1 mouse cellular context compared by ENCODE assay signal in the genomic region with DNA sequence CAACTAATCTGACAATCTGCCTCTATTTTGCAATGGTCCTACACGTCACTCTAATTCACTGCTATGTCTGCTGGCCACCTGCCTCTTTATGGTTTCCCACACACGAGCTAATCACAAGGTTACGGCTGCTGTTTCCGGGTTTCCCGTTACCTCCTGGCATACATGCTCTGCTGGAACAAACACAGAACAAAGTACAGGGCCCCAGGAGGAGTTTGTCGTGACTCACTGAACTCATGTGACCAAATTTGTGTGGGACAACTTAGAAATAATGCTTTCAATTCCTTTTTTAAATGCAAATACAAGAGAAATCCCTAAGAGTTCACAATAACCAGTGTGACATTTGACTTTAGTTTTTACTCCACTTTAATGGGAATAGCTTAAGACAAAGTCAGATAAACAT.
TF ChIP-seq lines count a peak whose summit lies in the region.

No protein-coding gene starts in this region.

TF ChIP-seq in CH12.LX, 34 proteins besides CTCF, POLR2A, EP300 and RAD21 (continued from another document):
- TF ChIP-seq NELFE (IDR thresholded peaks at IDR 0.05; ENCODE audit: low read depth, low read length) (no peak), MXI1 (IDR thresholded peaks at IDR 0.05; ENCODE audit: low read depth, low read length) (0 out of 2 replicates have a peak, but pooled peaks have one; percentile 48), JUN (IDR thresholded peaks at IDR 0.05; ENCODE audit: insufficient read depth, low read depth, low read length) (0 out of 2 replicates have a peak, but pooled peaks have one; percentile 10), TBP (conservative IDR thresholded peaks at IDR 0.05; ENCODE audit: low read depth, low read length) (no peak), MAFK (IDR thresholded peaks at IDR 0.05; ENCODE audit: insufficient replicate concordance, low read length) (no peak), RCOR1 (conservative IDR thresholded peaks at IDR 0.05; ENCODE audit: low read depth, low read length) (peak; percentile 63; the same call in 1 of the 2 replicates), JUND (conservative IDR thresholded peaks at IDR 0.05; ENCODE audit: low read depth, low read length) (peak; percentile 75; the same call in 1 of the 2 replicates), E2F4 (IDR thresholded peaks at IDR 0.05; ENCODE audit: insufficient replicate concordance, low read depth, low read length) (no peak), MAX (IDR thresholded peaks at IDR 0.05; ENCODE audit: low read length) (peak; percentile 48; the same call in 1 of the 2 replicates), TCF12 (IDR thresholded peaks at IDR 0.05; ENCODE audit: low read depth, low read length) (peak; percentile 70; the same call in 1 of the 2 replicates), SIN3A (IDR thresholded peaks at IDR 0.05; ENCODE audit: low read length) (0 out of 2 replicates have a peak, but pooled peaks have one; percentile 36), CHD2 (IDR thresholded peaks at IDR 0.05; ENCODE audit: low read length) (no peak; the same call in 1 of the 2 replicates), MEF2A (IDR thresholded peaks at IDR 0.05; ENCODE audit: borderline replicate concordance, low read depth, low read length) (peak; percentile 76; the same call in 1 of the 2 replicates)
